Mouse (Mus musculus) small intestine, adult 2 months (tissue): ENCODE results near the gene Coro2b. TPM values are rescaled to one million over a fixed set of nuclear protein-coding genes. Genes with fewer than 3 reads are reported as not detected.

Experiments used
- H3K27ac ChIP-seq: fragments of 200-500 bp; 2 replicates; pipeline ENCODE4 v1.5.1; 2012; ENCODE audit warnings: low read depth, low read length, control low read depth, inconsistent platforms; ENCODE audit not compliant: insufficient read depth
- H3K27me3 ChIP-seq: fragments of 200-500 bp; 2 replicates; pipeline ENCODE4 v1.6.1; 2012; ENCODE audit warnings: mild to moderate bottlenecking, moderate library complexity, low read length, inconsistent platforms; ENCODE audit not compliant: control insufficient read depth, insufficient read depth
- H3K36me3 ChIP-seq: fragments of 200-500 bp; 2 replicates; pipeline ENCODE4 v1.6.1; 2012; ENCODE audit warnings: mild to moderate bottlenecking, low read length, control low read depth, inconsistent platforms; ENCODE audit not compliant: control insufficient read depth, insufficient read depth
- H3K4me1 ChIP-seq: fragments of 200-500 bp; 2 replicates; pipeline ENCODE4 v1.6.1; 2012; ENCODE audit warnings: low read length, inconsistent platforms, mixed read lengths; ENCODE audit not compliant: control insufficient read depth, insufficient read depth, insufficient read length
- H3K4me3 ChIP-seq: fragments of 200-500 bp; 2 replicates; pipeline ENCODE4 v1.5.1; 2012; ENCODE audit warnings: low read depth, mild to moderate bottlenecking, control low read depth, inconsistent platforms, low read length, moderate library complexity
- CTCF ChIP-seq: fragments of 200-500 bp; IDR thresholded peaks from 2 replicates; pipeline ENCODE4 v1.5.1; 2012; ENCODE audit warnings: low read depth, mild to moderate bottlenecking, control low read depth, inconsistent platforms, low read length, moderate library complexity, mixed read lengths; ENCODE audit not compliant: insufficient replicate concordance, insufficient read length; ENCODE audit errors: extremely low read depth
- POLR2A ChIP-seq: fragments of 200-500 bp; IDR thresholded peaks from 2 replicates; pipeline ENCODE4 v1.6.1; 2012; ENCODE audit warnings: low read depth, mild to moderate bottlenecking, control low read depth, inconsistent platforms, low read length, moderate library complexity
- WGBS: fragments of 180-500 bp; shearing (Covaris S2); methylation state at CpG from one replicate; pipeline ENCODE4 v1.1.7; 2018; 5-methylcytosine and 5-hydroxymethylcytosine counted together
- polyA plus RNA-seq: library from polyadenylated mRNA; depleted of rRNA; stranded (reverse); fragments of >200 nt; gene quantifications from 2 replicates; pipeline ENCODE4 v1.2.3, GENCODE M21; 2012

The Coro2b gene
- polyA plus RNA-seq, 1 experiment = 2.7 TPM

GRCm38 (mm10) chr9:62435613-62436318 is 101.1 kb downstream of the Coro2b start:
- Histone ChIP-seq H3K27me3 (no peaks in the 10 kb centered on the region), H3K4me3 (peak overlapping the region; percentile 39; the same call in 1 of the 2 replicates), H3K27ac (peak overlapping the region; percentile 52; the same call in 1 of the 2 replicates), H3K36me3 (no peaks in the 10 kb centered on the region), H3K4me1 (peaks cover 4% of the 10 kb centered on the region; the same call in 1 of the 2 replicates)
- 4% methylated on average over 12 of the region's 12 CpGs for WGBS
- TF ChIP-seq POLR2A (no peak), CTCF (no peak)

DNA sequence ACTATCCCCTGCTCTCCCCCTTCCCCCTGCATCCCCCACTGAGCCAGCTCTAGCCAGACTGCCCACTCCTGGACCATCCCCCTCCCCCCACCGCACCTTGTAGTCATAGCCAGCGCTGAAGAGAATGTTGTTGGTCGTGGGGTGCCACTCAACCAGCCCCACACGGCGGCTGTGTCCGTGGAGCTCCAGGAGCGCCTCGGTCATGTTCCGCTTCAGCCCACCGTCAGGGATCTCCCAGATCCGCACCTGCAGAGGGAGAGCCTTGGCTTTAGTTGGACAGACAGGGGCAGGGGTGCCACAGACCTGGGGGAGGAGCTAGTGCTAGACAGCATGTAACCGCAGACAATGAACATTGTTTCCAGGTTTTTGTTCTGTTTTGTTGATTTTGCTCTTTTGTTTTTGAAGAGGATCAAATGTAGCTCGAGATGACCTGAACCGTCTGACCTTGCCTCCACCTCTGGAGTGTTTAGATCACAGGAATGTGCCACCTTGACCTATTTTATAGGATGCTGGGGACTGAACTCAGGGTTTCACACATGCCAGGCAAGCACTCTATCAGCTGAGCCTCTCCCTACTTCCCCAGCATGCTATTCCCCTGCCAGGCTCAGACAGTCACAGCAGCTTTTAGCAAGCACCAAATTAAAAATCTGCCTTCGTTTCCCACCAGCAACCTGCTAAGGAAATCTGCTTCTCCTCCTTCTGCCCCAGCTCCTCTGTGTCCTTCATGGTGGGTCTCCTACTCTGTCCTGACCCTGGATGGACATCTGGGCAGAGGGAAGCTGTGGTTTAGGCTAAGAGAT is 104.4 kb downstream of the Coro2b start:
- peaks cover 3% of the 10 kb centered on the region; the same call in 1 of the 2 replicates for H3K4me1 ChIP-seq
- H3K36me3 ChIP-seq = no peaks in the 10 kb centered on the region
- TF ChIP-seq CTCF = no peak
- TF ChIP-seq POLR2A = no peak
- H3K4me3 ChIP-seq = no peak overlapping the region
- H3K27ac ChIP-seq = no peak overlapping the region
- 83% methylated on average over 15 of the region's 15 CpGs for WGBS
- no peaks in the 10 kb centered on the region for H3K27me3 ChIP-seq

GRCm38 (mm10) chr9:62430741-62431140 is 106.1 kb downstream of the Coro2b start:
- no peak for TF ChIP-seq CTCF
- TF ChIP-seq POLR2A = no peak
- Histone ChIP-seq H3K4me3 (no peak overlapping the region), H3K36me3 (no peaks in the 10 kb centered on the region), H3K27me3 (no peaks in the 10 kb centered on the region), H3K27ac (no peak overlapping the region), H3K4me1 (peaks cover 10% of the 10 kb centered on the region; the same call in 1 of the 2 replicates)
- 81% methylated on average over 4 of the region's 4 CpGs for WGBS

- H3K27ac ChIP-seq = no peak overlapping the region
- H3K27me3 ChIP-seq = no peaks in the 10 kb centered on the region
These were observed 109.8 kb downstream of the Coro2b start for GRCm38 (mm10) chr9:62427010-62427409.

GRCm38 (mm10) chr9:62426531-62426930 is 110.3 kb downstream of the Coro2b start:
- no peaks in the 10 kb centered on the region for H3K27me3 ChIP-seq
- H3K36me3 ChIP-seq = no peaks in the 10 kb centered on the region
- H3K4me1 ChIP-seq = peaks cover 10% of the 10 kb centered on the region; the same call in 1 of the 2 replicates
- 86% methylated on average over 6 of the region's 6 CpGs for WGBS
- no peak overlapping the region for H3K27ac ChIP-seq
- TF ChIP-seq POLR2A (no peak), CTCF (no peak)
- no peak overlapping the region for H3K4me3 ChIP-seq

More at GRCm38 (mm10) chr9:62427010-62427409, 109.8 kb downstream of the Coro2b start:
- no peak overlapping the region for H3K4me3 ChIP-seq
- TF ChIP-seq POLR2A = no peak
- TF ChIP-seq CTCF = no peak
- H3K36me3 ChIP-seq = no peaks in the 10 kb centered on the region
- H3K4me1 ChIP-seq = peaks cover 10% of the 10 kb centered on the region; the same call in 1 of the 2 replicates
- WGBS = 27% methylated on average over 8 of the region's 8 CpGs

GRCm38 (mm10) chr9:62426021-62426420 is 110.8 kb downstream of the Coro2b start:
- peaks cover 10% of the 10 kb centered on the region; the same call in 1 of the 2 replicates for H3K4me1 ChIP-seq
- TF ChIP-seq POLR2A (no peak), CTCF (no peak)
- H3K27me3 ChIP-seq = no peaks in the 10 kb centered on the region
- 95% methylated on average over 19 of the region's 19 CpGs for WGBS
- no peak overlapping the region for H3K27ac ChIP-seq
- H3K4me3 ChIP-seq = no peak overlapping the region
- H3K36me3 ChIP-seq = no peaks in the 10 kb centered on the region

DNA sequence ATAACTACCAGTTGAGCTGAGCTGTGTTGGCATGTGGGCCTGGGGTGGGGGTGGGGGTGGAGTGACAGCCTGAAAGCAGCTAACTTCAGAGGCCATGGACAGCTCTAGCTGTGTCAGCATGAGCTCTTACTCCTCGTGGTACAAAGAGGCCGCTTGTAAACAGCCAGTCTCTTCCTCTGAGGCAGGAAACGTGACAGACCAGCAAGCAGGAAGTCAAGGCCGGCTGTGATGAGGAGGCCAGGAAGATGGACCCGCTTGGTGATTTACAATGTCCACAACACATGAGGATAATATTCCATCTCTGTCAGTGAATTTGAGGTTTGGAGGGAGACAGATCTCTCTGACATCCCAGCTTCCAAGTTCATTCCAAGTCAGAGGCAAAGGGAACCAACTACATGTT is 111.6 kb downstream of the Coro2b start:
- TF ChIP-seq POLR2A (no peak), CTCF (no peak)
- no peak overlapping the region for H3K27ac ChIP-seq
- no peaks in the 10 kb centered on the region for H3K27me3 ChIP-seq
- H3K36me3 ChIP-seq = no peaks in the 10 kb centered on the region
- no peak overlapping the region for H3K4me3 ChIP-seq
- WGBS = 72% methylated on average over 5 of the region's 5 CpGs
- H3K4me1 ChIP-seq = peaks cover 13% of the 10 kb centered on the region; the same call in 1 of the 2 replicates
